7 mouse cellular contexts compared by ENCODE assay signal in genomic region chr5:140140214-140140613, GRCm38 (mm10).
DNase-seq lines count a peak whose midpoint lies in the region; ATAC-seq and TF ChIP-seq lines count a peak whose summit lies in the region.

No protein-coding gene starts in this region.

- DNase-seq in right cerebral cortex, postnatal 10 days (ENCODE audit: low spot score in 2 of 2), result peak; percentile 57 to 71
- no peak for DNase-seq in right cerebral cortex, adult 18-20 months
- peak; percentile 73 for DNase-seq in adrenal gland, postnatal 10 days
- DNase-seq in induced T-regulatory cell, adult 2 months (ENCODE audit: low read depth), result peak; percentile 39
- DNase-seq in lung, adult 2 months, result peak; percentile 60
- peak; percentile 72 for DNase-seq in retina, postnatal 1 day

- peak; percentile 82 for TF ChIP-seq CTCF in lung, adult 2 months (IDR thresholded peaks at IDR 0.05; ENCODE audit: insufficient read depth, low read length)

- TF ChIP-seq POLR2A in lung, adult 2 months (IDR thresholded peaks at IDR 0.05; ENCODE audit: borderline replicate concordance, extremely low read depth, low read depth, low read length), result no peak

- peak; percentile 65 for ATAC-seq in erythroid progenitor cell, adult 5-6 weeks (replicated peaks; ENCODE audit: low FRiP score, poor library complexity, severe bottlenecking)

- H3K4me3 ChIP-seq in lung, adult 2 months (replicated peaks; ENCODE audit: extremely low read depth, low read depth, low read length), result no peak overlapping the region

- H3K4me1 ChIP-seq in lung, adult 2 months (ENCODE audit: control insufficient read depth, insufficient read depth, low read length), result no peaks in the 10 kb centered on the region
